Mouse (Mus musculus) myocyte (in vitro differentiated cells): ENCODE results near the gene Mamstr.

Source experiments
- CEBPB ChIP-seq: IDR thresholded peaks from 2 replicates; pipeline ENCODE4 v1.6.1; 2011; ENCODE audit warnings: mild to moderate bottlenecking, moderate library complexity; ENCODE audit not compliant: poor library complexity, insufficient read depth, severe bottlenecking
- MYOD1 ChIP-seq, 3 experiments: IDR thresholded peaks; one replicate each; pipeline ENCODE4 v1.6.1; 2011; ENCODE audit warnings: control low read depth in 2 of 3, low read depth in 2 of 3, mild to moderate bottlenecking in 2 of 3, moderate library complexity in 1 of 3; ENCODE audit not compliant: insufficient read length in 2 of 3, control insufficient read depth in 1 of 3
- POLR2A ChIP-seq: IDR thresholded peaks from one replicate; pipeline ENCODE4 v1.6.1; 2011; ENCODE audit warnings: low read depth, mild to moderate bottlenecking, control low read depth, moderate library complexity; ENCODE audit not compliant: insufficient read length

DNA sequence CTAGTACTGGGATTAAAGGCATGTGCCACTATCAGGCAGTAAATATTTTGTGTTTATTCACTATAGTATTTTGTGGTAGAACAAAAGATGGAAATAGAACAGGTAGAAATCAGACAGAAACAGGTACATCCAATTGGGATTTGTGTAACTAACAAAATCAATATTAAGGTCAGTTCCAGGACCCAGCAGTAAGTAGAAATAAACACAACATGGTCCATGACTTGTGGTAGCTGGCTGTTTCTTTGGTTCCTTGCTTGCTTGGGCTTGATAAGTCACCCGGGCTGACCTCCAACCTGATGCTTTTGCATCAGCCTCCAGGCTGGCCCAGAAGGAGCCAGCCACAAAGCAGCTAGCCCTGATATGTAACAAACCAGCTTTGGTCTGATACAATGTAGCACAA, 30.3 kb upstream of the Mamstr start:
- no peak for TF ChIP-seq CEBPB
- TF ChIP-seq MYOD1 (IDR thresholded peaks at IDR 0.05; ENCODE audit: control insufficient read depth in 1 of 3, insufficient read length in 2 of 3, low read depth in 2 of 3): no peak
- TF ChIP-seq POLR2A: no peak
